Mouse (Mus musculus): ENCODE results near the gene Dnajb12. TPM values are rescaled to one million over a fixed set of nuclear protein-coding genes. Genes with fewer than 3 reads are reported as not detected.

Dnajb12 gene
- polyA plus RNA-seq, 1 experiment from 2014 or later = 23.8 TPM

DNA sequence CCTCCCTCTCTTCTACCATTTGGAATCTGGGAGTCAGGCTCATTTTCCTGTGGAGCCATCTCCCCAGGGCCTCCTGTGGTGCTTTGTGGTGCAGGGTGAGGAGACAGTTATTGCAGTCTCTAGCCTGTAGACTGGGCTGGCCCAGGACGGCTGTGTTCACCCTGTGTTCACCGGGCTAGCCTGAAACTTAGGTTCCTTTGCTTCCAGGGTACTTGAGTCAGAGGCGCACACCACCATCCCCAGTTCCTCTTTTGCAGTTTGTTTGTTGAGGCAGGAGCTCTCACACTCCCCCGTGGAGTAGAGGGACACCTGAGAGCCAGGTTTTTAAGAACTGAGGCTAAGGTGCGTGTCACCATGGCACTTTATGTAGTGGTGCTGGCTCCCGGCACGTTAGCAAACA is 10.0 kb downstream of the Dnajb12 start:
- no peaks in the 10 kb centered on the region for H3K27me3 ChIP-seq
- H3K4me3 ChIP-seq = no peak overlapping the region
- WGBS = 89% methylated on average over 7 of the region's 7 CpGs
- no peak overlapping the region for H3K4me2 ChIP-seq (replicated peaks)
- no peak for ATAC-seq (ENCODE audit: low FRiP score)
- 0 out of 2 replicates have a peak, but pooled peaks cover 2% of the 10 kb centered on the region for H3K4me1 ChIP-seq
- no peaks in the 10 kb centered on the region for H3K9me3 ChIP-seq (replicated peaks)
- H3K27ac ChIP-seq = no peak overlapping the region
- H3K9ac ChIP-seq = no peak overlapping the region
- H3K36me3 ChIP-seq = peaks cover 42% of the 10 kb centered on the region

DNA sequence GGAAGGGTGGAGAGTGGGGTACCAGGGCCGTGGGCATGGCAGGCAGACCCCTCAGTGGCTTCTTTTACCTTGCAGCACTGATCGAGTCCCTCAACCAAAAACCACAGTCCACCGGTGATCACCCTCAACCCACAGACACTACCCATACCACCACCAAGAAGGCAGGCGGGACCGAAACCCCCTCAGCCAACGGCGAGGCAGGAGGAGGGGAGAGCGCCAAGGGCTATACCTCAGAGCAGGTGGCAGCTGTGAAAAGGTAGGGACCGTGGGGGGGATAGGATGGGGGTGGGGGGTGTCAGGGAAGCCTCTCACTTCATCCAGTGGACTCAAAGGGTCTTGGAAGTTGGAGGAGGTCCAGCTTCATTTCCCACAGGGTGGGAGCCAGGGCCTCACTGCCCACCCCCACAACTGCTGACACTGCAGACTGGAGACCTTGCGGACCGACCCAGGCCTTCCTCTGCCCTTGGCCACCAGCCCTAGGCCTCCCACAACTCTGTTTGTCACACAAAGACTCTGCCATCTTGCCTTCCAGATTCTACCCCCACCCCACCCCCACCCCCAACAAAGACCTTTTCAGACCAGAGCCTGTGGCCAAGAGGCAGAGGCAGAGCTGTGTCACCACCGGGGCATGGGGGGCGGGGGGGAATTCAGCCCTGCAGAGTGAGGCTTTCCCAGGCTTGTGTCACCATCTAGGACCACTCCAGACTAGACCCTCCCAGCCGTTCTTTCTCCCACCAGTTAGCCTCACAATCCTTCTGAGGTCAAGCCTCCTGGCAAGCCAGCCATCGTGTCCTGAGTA is 10.8 kb downstream of the Dnajb12 start:
- H3K4me2 ChIP-seq (replicated peaks) = no peak overlapping the region
- no peak overlapping the region for H3K27ac ChIP-seq
- peaks cover 43% of the 10 kb centered on the region for H3K36me3 ChIP-seq
- H3K4me1 ChIP-seq = peaks cover 10% of the 10 kb centered on the region
- 86% methylated on average over 15 of the region's 15 CpGs for WGBS
- ATAC-seq (ENCODE audit: low FRiP score) = no peak
- no peak overlapping the region for H3K4me3 ChIP-seq
- H3K9ac ChIP-seq = 0 out of 2 replicates have a peak overlapping the region, but pooled peaks have one; percentile 20
- no peaks in the 10 kb centered on the region for H3K27me3 ChIP-seq
- no peaks in the 10 kb centered on the region for H3K9me3 ChIP-seq (replicated peaks)

DNA sequence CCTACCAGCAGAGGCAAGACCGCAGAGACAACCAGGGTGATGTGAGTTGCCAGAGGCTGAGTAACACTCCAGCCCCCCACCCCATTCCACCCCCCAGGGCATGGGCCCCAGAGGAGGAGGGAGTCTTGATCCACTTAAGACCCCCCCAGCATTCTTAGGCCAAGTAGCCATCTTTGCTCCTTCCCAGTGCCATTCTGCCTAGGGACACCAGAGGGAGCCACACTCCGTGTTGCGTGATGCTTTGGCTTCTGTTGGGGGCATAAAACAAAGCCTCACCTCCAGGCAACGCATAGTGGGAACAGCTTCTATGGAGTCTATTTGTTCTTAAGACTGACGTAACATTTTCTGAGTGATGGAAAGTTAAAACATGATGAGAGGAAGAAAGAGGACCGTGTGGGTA is 13.6 kb downstream of the Dnajb12 start:
- Histone ChIP-seq H3K9ac (no peak overlapping the region), H3K27ac (peak overlapping the region; percentile 49; the same call in 1 of the 2 replicates), H3K36me3 (peaks cover 53% of the 10 kb centered on the region), H3K4me1 (peaks cover 33% of the 10 kb centered on the region), H3K4me3 (no peak overlapping the region), H3K9me3 (replicated peaks) (no peaks in the 10 kb centered on the region), H3K4me2 (replicated peaks) (no peak overlapping the region), H3K27me3 (no peaks in the 10 kb centered on the region)
- 40% methylated on average over 6 of the region's 6 CpGs for WGBS
- ATAC-seq (ENCODE audit: low FRiP score) = peak; percentile 12; the same call in 1 of the 2 replicates

DNA sequence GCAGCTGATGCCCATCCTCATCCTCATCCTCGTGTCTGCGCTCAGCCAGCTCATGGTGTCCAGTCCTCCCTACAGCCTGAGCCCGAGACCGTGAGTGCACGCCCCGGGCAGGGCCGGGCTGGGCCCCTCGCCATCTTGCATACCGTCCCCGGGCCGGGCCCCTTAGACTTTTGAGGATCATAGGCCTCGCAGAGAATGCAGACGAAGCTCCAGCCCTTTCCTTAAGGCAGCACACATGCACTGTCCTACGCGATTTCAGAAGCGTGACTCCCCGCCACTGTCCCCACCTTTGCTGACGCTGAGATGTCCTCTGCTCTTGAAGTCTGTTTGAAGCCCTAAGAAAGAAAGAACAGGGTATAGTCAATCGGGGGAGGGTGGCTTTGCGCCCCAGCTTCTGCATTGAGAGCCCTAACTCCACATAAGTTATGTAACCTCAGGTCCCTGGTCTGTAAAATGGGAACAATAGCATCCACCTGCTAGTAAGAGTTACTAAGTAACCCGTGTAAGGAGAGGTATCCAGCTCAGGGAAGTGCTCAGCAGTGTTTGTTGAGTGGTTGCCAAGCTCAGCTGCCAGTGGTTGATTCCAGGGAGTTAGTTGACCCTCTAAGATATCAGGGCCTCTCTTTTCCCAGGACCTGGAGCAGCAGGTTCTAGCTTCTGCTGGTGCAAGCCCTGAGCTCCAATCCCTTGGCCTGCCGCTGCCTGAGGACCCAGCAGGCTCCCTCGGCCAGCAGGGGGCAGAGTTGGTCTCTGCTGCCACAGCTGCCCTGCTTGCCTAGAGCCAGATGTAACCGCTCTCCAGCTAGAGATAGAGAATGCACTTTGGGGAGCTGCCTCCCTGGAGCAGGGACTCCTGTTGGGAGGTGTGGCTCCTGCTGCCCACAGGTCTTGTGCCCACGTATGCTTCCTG is 15.2 kb downstream of the Dnajb12 start:
- 80% methylated on average over 25 of the region's 25 CpGs for WGBS
- peaks cover 53% of the 10 kb centered on the region for H3K36me3 ChIP-seq
- H3K4me1 ChIP-seq = peaks cover 48% of the 10 kb centered on the region

DNA sequence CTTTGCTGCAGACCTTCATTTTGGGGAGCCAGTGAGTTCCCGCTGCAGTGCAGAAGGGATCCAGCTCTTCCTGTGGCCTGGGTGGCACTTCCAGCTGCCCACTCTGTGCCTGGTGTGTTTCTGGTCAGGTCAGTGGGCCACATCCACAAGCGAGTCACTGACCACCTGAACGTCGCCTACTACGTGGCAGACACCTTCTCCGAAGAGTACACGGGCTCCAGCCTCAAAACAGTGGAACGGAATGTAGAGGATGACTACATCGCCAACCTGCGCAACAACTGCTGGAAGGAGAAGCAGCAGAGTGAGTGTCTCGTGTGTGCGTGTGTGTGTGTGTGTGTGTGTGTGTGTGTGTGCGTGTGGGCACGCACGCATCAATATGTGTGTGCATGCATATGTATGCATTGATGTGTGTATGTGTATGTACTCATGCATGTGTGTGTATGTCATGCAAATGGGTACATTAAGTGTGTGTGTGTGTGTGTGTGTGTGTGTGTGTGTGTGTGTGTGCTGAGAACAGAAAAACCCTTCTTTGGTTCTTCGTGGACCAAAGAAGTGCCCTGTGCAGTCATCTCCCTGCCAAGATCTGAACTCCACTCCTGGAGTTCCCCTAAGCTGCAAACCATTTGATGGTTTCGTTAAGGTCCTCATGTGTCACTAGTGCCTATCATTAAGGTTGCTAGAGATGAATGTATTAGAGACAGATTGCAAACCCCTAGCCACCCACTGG is 16.3 kb downstream of the Dnajb12 start:
- Histone ChIP-seq H3K4me3 (no peak overlapping the region), H3K9me3 (replicated peaks) (no peaks in the 10 kb centered on the region), H3K27ac (0 out of 2 replicates have a peak overlapping the region, but pooled peaks have one; percentile 99), H3K4me1 (peaks cover 59% of the 10 kb centered on the region), H3K9ac (no peak overlapping the region), H3K4me2 (replicated peaks) (no peak overlapping the region), H3K36me3 (peaks cover 45% of the 10 kb centered on the region), H3K27me3 (no peaks in the 10 kb centered on the region)
- WGBS = 94% methylated on average over 17 of the region's 17 CpGs
- ATAC-seq (ENCODE audit: low FRiP score) = no peak

More for the DNA sequence above, 15.2 kb downstream of the Dnajb12 start:
- Histone ChIP-seq H3K4me2 (replicated peaks) (no peak overlapping the region), H3K27ac (0 out of 2 replicates have a peak overlapping the region, but pooled peaks have one; percentile 62), H3K9me3 (replicated peaks) (no peaks in the 10 kb centered on the region), H3K4me3 (no peak overlapping the region), H3K9ac (no peak overlapping the region), H3K27me3 (no peaks in the 10 kb centered on the region)
- no peak for ATAC-seq (ENCODE audit: low FRiP score)

DNA sequence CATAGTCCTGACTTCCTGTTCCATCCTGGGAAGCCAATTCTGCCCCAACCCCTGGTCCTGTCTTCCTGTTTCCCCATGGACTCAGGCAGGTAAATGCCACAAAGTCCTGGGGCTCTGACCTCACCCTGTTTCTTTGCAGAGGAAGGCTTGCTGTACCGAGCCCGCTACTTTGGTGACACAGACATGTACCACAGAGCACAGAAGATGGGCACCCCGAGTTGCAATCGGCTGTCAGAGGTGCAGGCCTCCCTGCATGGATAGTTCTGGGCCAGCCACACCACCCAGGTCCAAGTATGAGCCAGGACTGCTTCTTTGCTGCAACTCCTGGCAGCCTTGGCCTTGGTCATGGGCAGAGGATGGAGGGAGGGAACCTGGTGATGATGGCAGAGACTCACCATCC is 16.9 kb downstream of the Dnajb12 start:
- 89% methylated on average over 4 of the region's 4 CpGs for WGBS
- H3K9ac ChIP-seq = 0 out of 2 replicates have a peak overlapping the region, but pooled peaks have one; percentile 19
- peaks cover 65% of the 10 kb centered on the region for H3K4me1 ChIP-seq

DNA sequence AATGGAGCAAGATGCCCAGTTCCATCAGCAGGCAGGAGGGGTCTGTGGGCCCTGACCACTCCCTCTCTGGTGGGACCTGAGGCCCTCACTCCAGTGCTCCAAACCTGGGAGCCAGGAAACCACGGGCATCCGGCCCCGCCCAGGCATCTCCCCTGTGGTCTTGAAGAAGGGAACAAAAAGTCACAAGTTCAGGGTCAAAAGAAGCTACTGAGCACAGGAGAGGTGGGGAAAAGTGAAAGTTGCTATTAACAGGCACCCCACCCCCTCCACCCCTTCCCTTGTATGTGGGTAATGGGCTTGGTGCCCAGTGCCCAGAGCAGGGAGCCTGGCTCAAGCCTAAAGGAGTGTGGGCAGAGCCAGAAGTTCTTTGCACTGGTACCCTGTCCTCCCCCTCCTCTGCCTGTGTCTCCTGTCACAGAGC is 17.6 kb downstream of the Dnajb12 start:
- H3K9ac ChIP-seq = peak overlapping the region; percentile 55
- H3K4me3 ChIP-seq = no peak overlapping the region
- H3K27ac ChIP-seq = peak overlapping the region; percentile 99
- H3K4me1 ChIP-seq = peaks cover 72% of the 10 kb centered on the region
- H3K9me3 ChIP-seq (replicated peaks) = no peaks in the 10 kb centered on the region
- peak; percentile 4; the same call in 1 of the 2 replicates for ATAC-seq (ENCODE audit: low FRiP score)
- H3K36me3 ChIP-seq = peaks cover 34% of the 10 kb centered on the region
- H3K4me2 ChIP-seq (replicated peaks) = peak overlapping the region; percentile 35
- WGBS = 44% methylated on average over 3 of the region's 3 CpGs
- no peaks in the 10 kb centered on the region for H3K27me3 ChIP-seq

More for the DNA sequence above, 16.9 kb downstream of the Dnajb12 start:
- Histone ChIP-seq H3K4me3 (no peak overlapping the region), H3K9me3 (replicated peaks) (no peaks in the 10 kb centered on the region), H3K4me2 (replicated peaks) (no peak overlapping the region), H3K27me3 (no peaks in the 10 kb centered on the region), H3K27ac (peak overlapping the region; percentile 99), H3K36me3 (peaks cover 41% of the 10 kb centered on the region)
- ATAC-seq (ENCODE audit: low FRiP score) = no peak

- H3K27me3 ChIP-seq = no peaks in the 10 kb centered on the region
- H3K9ac ChIP-seq = peak overlapping the region; percentile 55
- peak overlapping the region; percentile 99 for H3K27ac ChIP-seq
- peak; percentile 17 for ATAC-seq (ENCODE audit: low FRiP score)
- peak overlapping the region; percentile 6; the same call in 1 of the 2 replicates for H3K4me3 ChIP-seq
- peaks cover 29% of the 10 kb centered on the region for H3K36me3 ChIP-seq
- H3K9me3 ChIP-seq (replicated peaks) = no peaks in the 10 kb centered on the region
- peaks cover 78% of the 10 kb centered on the region for H3K4me1 ChIP-seq
- WGBS = 13% methylated on average over 5 of the region's 5 CpGs
- peak overlapping the region; percentile 35 for H3K4me2 ChIP-seq (replicated peaks)
These were observed 18.2 kb downstream of the Dnajb12 start for GRCm38 (mm10) chr10:59897511-59897910.

- Histone ChIP-seq H3K9ac (peak overlapping the region; percentile 47), H3K36me3 (peaks cover 24% of the 10 kb centered on the region), H3K9me3 (replicated peaks) (no peaks in the 10 kb centered on the region), H3K27me3 (no peaks in the 10 kb centered on the region), H3K27ac (peak overlapping the region; percentile 99), H3K4me2 (replicated peaks) (peak overlapping the region; percentile 11; the same call in 1 of the 2 replicates), H3K4me1 (peaks cover 83% of the 10 kb centered on the region), H3K4me3 (no peak overlapping the region)
- 52% methylated on average over 9 of the region's 9 CpGs for WGBS
- ATAC-seq (ENCODE audit: low FRiP score) = no peak
These were observed 18.9 kb downstream of the Dnajb12 start for GRCm38 (mm10) chr10:59898180-59898778.

DNA sequence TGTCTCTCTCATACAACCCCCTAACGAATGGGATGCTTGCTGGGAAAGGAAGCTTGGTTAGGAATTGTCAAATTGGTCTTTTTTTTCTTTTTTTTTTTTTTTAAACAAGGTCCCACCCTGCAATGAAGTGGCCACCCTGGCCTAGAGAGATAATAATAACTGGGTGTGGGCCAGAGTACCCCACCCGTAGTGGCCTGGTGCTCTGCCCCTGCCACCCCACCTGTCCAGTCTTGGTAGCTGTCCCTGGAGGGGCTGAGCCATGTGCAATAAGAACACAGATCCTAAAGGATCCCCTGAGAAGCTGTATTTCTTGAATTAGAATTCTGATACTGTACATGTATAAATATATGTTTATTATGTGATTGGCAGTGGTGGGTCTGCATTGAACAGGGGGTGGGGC is 19.6 kb downstream of the Dnajb12 start:
- Histone ChIP-seq H3K27ac (peak overlapping the region; percentile 99), H3K4me2 (replicated peaks) (peak overlapping the region; percentile 32), H3K4me3 (no peak overlapping the region), H3K4me1 (peaks cover 89% of the 10 kb centered on the region), H3K9ac (peak overlapping the region; percentile 49), H3K9me3 (replicated peaks) (no peaks in the 10 kb centered on the region), H3K36me3 (peaks cover 24% of the 10 kb centered on the region), H3K27me3 (no peaks in the 10 kb centered on the region)
- peak; percentile 2; the same call in 1 of the 2 replicates for ATAC-seq (ENCODE audit: low FRiP score)
- WGBS = 34% methylated on average over 2 of the region's 2 CpGs
